Mouse (Mus musculus) heart, postnatal 10 days (tissue): Measurements from ENCODE around the gene Plin2. TPM values are rescaled to one million over a fixed set of nuclear protein-coding genes. Genes with fewer than 3 reads are reported as not detected.
"Not testable (repeated sequence)": the region's sequence is repeated elsewhere in the genome, so short reads cannot be mapped to it uniquely, and the experiment has no call there.

Source experiments
- DNase-seq, 2 experiments: peaks; one replicate each; pipeline ENCODE4 v3.0.0; 2021
- intact Hi-C: fragments of 180-260 bp; cut with DNase I; formaldehyde crosslinking; loops from one replicate; pipeline ENCODE4 v1.15.1; 2025
- total RNA-seq, 2 experiments: library from RNA; stranded (reverse); gene quantifications; 2 replicates each; pipeline ENCODE4 v1.2.3; 2021

Plin2 gene
- total RNA-seq, 2 experiments from 2014 or later = 132 to 153 TPM

GRCm38 (mm10) chr4:86648394-86648793 lies 21.5 kb downstream of the Plin2 start:
- intact Hi-C loops, DNase-seq: not testable (repeated sequence)

DNA sequence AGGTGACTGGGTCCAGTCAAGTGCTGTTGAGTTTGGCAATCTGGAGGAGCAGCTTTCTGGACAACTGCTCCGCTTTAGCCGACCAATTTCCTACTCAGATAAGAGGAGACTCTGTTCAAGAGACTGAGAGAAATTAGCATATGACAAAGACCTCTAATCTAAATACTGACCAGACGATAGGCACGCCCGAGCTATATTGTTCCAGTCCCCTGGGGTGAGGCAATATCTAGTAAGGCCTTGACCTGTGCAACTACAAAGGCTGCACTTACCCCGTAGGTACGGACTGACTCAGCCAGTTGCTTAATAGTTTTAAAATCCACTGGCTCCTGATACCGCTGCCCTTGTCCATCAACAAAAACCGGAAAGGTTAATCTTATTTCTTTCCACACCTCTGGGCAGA lies 32.3 kb downstream of the Plin2 start:
- DNase-seq, intact Hi-C loops: not testable (repeated sequence)

GRCm38 (mm10) chr4:86634873-86635272 lies 35.0 kb downstream of the Plin2 start:
- DNase-seq = not testable (repeated sequence)

DNA sequence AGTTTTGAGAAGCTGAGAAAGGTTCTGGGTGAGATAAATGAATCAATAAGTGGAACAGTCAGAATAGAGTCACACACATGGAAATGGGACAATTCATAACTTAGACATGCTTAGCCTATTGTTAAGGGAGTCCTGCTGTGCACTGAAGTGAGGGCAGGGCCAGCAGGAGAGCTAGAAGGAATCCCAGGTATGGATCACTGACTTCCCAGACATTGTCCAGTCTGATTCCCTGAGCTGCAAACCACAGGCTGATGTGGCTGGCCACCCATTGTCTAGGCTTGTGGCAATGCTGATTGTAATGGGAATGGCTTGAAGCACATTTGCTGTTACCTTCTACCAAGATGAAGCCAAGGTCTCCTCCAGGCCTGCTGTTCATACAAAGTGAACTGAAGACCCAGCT lies 35.5 kb downstream of the Plin2 start:
- DNase-seq = not testable (repeated sequence)

More at GRCm38 (mm10) chr4:86634873-86635272, 35.0 kb downstream of the Plin2 start:
- intact Hi-C loops = not testable (repeated sequence)

DNA sequence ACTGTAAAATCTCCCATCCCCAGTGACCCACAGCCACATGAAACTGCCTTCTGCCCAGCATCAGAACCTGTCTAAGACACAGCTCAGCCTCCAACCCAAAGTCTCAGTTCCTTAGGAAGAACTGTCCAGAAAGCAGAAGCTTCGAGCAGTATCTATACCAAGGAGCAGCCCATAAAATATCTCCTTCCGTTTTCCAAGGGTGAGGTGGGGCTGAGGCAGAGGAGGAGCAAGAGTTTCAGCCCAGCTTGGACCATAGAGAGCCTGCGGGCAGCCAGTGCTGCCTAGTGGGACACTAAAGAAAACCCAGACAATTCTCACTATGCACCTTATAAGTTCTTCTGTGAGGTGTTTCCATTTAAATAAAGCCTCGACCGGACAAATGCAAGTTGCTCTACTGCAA lies 37.3 kb downstream of the Plin2 start:
- DNase-seq, intact Hi-C loops: not testable (repeated sequence)

More for the DNA sequence above, 35.5 kb downstream of the Plin2 start:
- intact Hi-C loops = not testable (repeated sequence)

GRCm38 (mm10) chr4:86631831-86632230 lies 38.0 kb downstream of the Plin2 start:
- intact Hi-C loops = no loop called here
- no peak for DNase-seq

DNA sequence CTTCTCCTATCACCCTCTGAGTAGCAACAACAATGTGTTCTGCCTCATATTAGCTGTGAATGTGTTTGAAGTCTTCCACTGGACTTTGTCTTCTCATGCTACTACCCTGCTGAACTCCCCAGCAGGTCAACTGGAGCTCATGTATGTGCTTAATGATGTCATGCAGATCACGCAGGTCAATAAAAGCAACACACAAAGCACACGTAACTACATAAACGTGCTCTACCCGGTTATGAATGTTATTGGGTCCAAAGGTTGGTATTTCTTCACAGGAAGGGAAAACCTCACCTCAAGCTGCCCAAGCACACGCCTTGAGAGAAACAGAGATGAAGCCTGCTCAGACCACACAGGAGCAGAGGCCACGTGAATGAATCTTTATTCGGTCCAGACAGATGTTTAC lies 43.4 kb downstream of the Plin2 start:
- intact Hi-C loops = not testable (repeated sequence)

GRCm38 (mm10) chr4:86625463-86625862 lies 44.4 kb downstream of the Plin2 start:
- DNase-seq = peak; percentile 18 to 24
- intact Hi-C loops = no loop called here

More for the DNA sequence above, 43.4 kb downstream of the Plin2 start:
- DNase-seq = not testable (repeated sequence)

DNA sequence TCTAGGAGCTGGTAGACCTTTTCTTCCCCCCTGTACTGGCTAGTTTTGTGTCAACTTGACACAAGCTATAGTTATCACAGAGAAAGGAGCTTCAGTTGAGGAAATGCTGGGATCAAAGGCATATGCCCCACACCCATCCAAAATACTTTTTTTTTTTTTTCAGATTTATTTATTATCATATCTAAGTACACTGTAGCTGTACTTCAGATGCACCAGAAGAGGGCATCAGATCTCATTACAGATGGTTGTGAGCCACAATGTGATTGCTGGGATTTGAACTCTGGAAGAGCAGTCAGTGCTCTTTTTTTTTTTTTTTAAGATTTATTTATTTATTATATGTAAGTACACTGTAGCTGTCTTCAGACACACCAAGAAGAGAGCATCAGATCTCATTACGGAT lies 47.3 kb downstream of the Plin2 start:
- not testable (repeated sequence) for DNase-seq
- intact Hi-C loops = loop anchor here (1.0 kb wide), 1 partner anchor 75 kb away; no protein-coding TSS in a partner anchor

DNA sequence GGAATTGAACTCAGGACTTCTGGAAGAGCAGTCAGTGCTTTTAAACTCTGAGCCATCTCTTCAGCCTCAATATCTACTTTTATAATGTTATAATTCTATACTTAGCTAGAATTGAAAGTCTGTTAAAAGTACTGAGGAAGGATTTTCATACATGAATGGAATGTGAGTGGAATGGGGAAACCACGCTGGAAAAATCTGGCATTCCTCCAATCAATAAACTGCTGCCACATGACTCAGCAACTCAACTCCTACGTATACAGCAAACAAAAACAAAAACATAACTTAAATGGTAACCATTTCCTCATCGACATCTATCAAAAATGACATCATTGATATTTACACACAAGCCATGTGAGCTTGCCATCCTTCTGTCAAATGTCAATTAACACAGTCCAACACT lies 47.7 kb downstream of the Plin2 start:
- no peak for DNase-seq
- intact Hi-C loops = loop anchor here (1.0 kb wide), 1 partner anchor 75 kb away; no protein-coding TSS in a partner anchor

DNA sequence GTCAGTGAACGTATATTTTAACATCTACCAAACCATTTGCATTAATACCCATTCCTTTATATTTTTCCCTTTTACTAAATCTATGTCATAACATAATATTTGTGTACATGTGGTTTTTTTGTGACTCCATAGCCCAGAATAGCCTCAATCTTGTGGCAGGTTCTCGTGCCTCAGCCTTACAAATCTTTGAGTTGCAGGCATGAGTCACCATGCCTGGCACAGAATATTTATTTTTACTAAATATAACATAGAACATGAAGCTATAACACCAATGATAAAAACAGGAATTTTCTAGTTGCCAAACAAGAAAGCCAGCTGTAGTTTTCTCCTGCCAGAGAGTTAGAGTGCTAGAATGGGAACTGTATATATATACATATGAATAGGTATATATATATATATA lies 49.4 kb downstream of the Plin2 start:
- intact Hi-C loops = no loop called here
- DNase-seq = no peak

DNA sequence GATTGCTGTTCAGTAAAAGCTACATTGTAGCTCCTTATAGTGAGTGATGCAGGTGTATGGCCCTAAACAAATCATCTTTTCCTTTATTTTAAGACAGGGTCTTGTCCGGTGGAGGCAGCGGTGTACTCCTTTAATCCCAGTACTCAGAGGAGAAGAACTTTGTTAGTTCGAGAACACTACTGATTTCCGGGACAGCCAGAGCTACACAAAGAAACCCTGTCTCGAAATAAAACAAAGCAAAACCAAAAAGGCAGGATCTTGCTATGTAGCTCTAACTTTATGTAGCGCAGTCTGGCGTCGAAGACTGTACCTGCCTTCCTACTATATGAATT lies 57.6 kb downstream of the Plin2 start:
- no peak for DNase-seq
- intact Hi-C loops = loop anchor here (5.0 kb wide), 1 partner anchor 40 kb away; no protein-coding TSS in a partner anchor

DNA sequence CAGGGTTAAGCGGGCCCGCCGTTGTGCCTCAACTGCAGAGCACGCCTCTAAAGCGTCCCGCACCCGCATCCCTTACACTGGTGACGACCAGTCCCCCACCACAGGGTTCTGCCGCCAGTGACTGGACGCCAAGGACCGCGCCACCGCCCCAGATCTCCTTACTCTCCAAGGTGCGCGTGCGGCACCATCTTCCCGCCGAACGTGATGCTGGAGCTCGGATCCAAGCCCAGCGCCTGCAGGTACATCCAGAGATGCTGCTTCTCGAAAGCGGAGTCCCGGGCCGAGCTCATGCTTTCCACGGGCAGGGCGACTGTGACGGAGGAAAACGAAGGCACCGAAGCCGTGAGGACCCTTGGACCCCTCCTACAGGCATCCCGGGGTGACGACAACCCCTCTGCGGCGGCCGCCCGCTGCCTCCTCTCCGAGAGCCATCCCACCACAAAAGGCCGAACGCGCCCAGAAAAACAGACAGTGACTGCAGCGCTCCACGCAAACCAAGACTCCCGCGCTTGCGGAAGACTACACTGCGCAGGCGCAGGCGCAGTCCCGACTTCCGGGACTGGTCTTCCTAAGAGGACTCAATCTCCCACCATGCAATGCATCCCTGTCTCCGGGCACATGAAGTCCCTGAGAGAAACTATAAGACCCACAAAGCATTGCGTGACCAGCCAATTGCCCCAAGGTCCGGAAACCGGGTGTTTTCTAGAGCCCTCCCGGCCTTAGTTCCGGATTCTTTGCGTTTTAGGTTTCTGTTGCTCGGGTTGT lies 58.2 kb downstream of the Plin2 start, which contains the start of gene Haus6:
Gene Haus6 (minus strand): TSS at position 532 of the 765 bp plus-strand sequence.
- intact Hi-C loops = loop anchor here (2.0 to 5.0 kb wide), 2 partner anchors 35 to 41 kb away; no protein-coding TSS in a partner anchor
- peak; percentile 93 for DNase-seq

Other genes with a start within 250 kb of the Plin2 start
- not detected for gene Saxo1, start 111.7 kb downstream of the Plin2 start, total RNA-seq
- gene Rraga, start 94.4 kb downstream of the Plin2 start, total RNA-seq = 10 to 100 TPM; 69.6 to 75.1 TPM
- gene Haus6, start 58.0 kb downstream of the Plin2 start, total RNA-seq = 10 to 100 TPM in 1 of 2 experiments, 1 to 10 TPM in 1; 8.1 to 10.6 TPM
- gene Dennd4c, start 78.5 kb upstream of the Plin2 start, total RNA-seq = 10 to 100 TPM; 34.2 to 34.8 TPM
- gene Rps6, start 187.4 kb upstream of the Plin2 start, total RNA-seq = 100 to 1,000 TPM; 592 to 638 TPM
- gene Acer2, start 204.3 kb upstream of the Plin2 start, total RNA-seq = 10 to 100 TPM; 14.1 to 23.5 TPM